Mouse (Mus musculus) spleen, postnatal 14 days (tissue): ENCODE results near the gene Siae.

Experiments used
- DNase-seq, 2 experiments: peaks; one replicate each; pipeline ENCODE4 v3.0.0; 2021 to 2022; ENCODE audit warnings: low spot score in 2 of 2

Gene Siae

DNA sequence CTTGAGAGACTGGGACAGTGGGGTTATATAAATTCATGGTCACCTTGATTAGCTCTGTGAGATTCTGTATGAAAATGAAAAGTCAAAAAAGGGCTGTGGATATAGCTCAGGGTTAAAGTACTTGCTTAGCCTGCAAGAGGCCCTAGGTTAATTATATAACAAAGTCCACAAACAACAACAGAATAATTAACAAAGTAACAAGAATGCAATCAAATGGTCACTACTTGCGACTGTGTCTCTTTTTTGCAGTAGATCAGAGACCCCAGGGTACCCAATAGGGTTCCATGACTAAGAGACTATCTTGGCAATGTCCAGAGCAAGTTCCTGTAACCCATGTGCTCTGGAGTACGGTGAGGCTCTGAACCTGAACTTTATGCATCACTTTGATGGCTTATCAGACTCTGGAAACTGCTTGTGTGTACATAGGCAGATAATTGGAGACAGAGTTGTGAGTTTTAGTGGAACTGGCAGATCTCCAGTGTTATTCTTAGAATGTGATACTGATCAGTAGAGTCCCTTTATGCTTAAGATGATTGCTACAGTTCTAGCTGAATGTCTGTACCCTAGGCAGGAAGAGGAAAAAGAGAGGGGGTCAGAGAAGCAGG lies 13.8 kb downstream of the Siae start:
- DNase-seq: no peak

DNA sequence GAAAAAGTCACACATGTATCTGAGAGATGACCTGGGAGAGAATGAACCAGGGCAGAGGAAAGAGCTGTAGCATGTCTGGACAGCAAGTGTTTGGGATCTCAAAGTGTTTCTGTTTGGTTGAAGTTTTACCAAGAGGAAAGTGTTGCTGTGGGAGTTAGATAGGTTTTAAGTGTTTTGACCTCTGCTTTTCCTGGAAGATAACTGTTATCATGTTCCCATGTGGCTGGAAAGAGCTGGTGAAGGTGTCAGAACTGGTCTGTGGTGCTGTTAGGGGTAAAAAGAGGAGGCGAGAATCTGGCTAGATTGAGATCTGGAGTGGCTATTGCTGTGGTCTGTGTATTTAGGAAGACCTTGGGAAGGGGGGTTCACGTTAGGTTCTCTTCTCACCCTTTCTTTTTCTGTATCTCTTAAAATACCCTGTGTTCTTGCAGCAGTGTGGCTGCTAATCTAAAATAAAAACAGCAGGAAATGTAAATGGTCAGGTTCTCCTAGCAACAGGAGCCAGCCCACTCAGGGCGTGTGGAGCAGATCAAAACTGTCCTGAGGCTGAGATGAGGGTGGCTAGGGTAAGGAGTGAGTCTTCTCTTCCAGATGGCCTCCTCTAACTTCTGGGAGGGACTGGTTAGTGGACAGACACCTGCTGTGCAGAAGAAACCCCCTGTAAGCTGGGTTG lies 16.8 kb downstream of the Siae start:
- DNase-seq: no peak

DNA sequence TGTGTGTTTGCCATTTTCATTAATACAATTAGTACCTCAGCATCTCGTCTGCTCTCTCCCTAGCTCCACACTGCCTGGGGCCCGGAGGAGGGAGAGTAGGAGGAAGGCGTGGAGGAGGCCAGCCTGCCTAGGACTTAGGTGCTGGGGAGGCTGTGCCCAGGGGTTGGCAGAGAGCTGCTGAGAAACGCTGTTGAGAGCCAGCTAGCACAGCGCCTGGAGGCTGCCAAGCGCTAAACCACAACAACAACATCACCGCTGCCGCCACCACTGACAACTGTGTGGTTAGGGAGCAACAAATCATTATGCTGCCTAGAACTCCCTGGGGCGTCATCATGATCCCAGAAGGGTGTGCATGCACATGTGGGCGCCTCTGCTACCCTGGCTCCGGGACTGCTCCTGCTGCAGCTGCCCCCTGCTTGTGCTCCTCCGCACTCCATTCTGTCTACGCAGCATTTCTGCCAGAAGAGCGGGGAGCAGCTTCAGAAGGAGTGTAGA lies 21.0 kb downstream of the Siae start:
- peak in 1 of 2 experiments; percentile 18 for DNase-seq

DNA sequence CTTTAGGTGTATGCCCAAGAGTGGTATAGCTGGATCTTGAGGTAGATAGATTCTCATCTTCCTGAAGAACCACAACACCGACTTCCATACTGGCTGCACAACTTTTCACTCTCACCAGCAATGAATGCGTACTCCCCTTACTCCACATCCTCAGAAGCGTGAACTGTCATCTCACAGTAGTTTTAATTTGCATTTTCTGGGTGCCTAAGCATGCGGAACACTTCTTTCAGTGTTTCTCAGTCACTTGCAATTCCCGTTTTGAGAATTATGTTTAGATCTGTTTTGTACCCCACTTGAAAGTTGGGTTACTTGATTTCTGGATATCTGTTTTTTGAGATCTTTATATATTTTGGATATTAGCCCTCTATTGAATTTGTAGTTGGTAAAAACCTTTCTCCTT lies 28.1 kb downstream of the Siae start:
- no peak for DNase-seq

DNA sequence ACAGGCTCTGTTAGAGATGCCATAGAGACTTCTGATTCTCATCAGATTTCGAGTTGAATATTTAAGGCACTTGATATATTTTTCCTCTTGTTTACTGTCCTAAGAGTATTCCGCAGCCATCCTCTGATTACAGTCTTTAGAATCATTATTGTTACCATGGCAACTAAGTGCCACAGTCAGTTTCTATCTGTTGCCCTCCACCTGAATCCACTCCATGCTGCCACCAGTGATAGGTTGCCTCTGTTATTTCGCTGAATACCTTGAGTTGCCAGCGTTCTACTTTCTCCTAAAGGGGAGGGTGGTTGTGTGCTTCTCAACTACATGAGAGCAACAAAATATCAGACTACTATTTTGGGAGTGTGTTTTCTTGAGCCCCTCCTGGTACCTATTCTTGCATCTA lies 31.2 kb downstream of the Siae start:
- no peak for DNase-seq

DNA sequence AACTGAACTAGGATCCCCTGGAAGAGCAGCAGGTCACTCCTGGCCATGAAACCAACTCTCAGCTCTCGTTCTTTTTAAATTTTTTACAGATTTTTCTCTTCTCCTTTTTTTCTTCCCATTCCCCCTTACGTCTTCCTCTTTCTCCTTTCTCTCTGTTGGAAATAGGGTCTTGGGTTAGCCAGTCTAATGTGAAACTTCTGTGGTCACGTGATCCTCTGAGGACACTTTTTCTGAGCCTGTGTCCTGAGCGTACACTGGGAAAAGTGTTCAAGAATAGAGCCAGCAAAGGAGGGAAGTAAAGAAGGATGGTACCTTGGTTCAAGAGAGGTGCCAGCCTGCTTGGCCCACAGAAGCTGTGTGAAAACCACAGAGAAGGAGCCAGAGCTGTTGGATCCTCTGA lies 34.9 kb downstream of the Siae start:
- DNase-seq: no peak

DNA sequence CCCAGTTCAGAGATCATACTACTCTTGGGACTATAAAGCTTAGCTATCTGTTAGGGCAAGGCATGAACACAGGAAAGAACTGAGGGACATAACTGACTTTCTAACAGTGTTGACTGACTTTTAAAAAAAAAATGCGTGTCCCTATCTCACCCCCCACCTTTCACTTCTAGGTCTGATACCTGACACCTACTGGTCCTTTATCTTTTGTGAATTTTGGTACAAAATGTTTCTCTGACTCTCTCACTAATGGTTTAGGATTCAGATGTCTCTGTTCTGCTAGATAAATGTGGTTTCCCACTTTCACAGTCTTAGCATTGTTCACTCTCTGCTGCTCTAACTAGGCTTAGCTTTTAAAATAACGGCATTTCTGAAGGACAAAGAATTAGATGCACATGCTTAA lies 36.5 kb downstream of the Siae start:
- DNase-seq: no peak

DNA sequence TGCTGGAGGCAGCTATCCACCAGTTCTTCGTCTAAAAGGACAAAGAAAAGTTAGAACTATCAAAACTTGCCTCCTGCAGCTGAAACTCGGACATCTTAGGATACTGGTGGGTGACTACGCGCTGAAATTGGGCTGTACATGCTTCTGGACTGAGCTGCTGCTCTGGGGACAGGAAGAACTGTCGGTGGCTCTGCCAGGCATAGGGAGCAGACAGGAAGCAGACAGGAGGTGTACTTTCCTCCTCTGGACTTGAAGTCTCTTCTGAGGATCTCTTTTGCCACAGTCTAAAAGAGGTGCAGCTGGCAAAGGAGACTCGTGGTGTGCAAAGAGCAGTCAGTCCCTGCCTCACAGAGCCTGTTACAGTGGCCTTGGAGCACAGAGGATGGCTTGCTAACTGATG lies 37.1 kb downstream of the Siae start:
- DNase-seq: no peak

DNA sequence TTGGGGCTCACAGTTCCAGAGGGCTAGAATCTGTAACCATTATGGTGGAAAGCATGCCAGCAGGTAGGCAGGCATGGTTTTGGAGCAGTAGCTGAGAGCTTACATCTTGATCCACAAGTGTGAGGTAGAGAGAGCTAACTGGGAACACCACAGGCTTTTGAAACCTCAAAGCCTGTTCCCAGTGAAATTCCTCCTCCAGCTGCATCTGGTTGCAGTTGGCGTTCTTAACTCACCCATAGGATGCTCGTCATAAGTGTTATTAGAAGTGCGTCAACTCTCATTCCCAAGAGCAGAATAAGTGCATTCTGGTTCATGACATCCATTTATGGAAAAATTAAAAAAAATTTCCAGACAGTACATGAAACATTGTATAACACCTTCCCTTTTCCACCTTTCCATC lies 38.2 kb downstream of the Siae start:
- DNase-seq: no peak

DNA sequence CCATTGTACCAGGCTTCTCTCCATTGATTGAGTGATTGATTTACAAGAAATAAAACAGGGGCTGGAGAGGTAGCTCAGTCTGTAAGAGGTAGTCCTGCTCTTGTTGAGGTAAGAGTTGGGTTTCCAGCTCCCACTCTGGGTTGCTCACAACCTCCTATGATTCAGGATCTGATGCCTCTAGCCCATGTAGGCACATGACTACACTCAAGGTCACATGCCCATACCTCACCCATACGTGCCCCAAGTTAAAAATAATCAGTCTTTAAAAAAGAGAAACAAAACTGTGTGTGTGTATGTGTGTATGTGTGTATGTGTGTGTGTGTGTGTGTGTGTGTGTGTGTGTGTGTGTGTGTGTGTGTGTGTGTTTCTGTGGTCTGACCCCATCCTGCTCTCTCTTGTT lies 40.1 kb downstream of the Siae start:
- no peak for DNase-seq

DNA sequence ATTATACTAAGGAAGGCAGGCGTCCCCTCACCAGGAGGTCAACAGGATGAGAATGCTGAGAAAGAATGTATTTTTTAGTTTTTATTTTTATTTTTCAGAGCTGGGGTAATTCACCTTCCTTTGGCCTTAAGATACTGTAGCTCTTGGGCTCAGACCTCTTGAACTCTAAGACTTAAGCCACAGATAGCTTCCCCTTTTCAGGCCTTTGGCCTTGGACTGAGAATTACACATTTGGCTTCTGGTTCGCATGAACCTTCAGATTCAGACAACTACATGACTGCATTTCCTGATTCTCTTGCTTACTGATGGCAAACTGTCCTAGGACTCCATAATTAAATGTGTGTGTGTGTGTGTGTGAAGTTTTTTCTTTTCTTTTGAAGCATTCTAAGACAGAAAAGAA lies 43.1 kb downstream of the Siae start:
- DNase-seq: no peak

DNA sequence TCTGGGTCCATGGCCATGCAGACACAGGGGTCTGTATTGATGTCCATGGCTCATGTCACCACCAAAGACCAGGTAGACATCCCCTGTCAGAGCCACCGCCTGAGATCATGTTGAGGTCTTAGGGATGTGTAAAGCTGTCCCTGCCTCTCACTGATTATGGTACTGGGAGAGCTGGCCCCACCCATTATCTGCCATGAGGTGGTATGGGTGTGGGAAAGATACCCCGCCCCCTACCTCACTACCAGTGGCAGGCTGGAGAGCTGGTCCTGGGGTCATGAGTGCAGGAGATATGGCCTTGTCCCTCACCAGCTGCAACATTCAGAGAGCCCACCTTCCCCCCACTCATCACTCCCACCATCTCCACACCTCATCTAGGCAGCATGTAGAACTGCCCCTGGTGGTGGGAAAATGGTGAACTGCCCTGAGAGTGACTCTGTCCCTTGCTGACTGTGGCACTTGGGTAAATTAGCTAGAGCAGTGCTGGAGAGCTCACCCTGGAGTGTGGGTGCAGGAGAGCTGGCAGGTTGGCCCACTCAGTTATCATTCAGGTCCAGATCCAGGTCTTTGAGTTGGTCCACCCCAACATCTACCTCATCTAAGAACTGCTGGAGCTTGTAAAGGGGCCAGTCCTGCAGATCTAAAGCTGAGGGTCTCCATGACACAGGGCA lies 45.2 kb downstream of the Siae start:
- no peak for DNase-seq

DNA sequence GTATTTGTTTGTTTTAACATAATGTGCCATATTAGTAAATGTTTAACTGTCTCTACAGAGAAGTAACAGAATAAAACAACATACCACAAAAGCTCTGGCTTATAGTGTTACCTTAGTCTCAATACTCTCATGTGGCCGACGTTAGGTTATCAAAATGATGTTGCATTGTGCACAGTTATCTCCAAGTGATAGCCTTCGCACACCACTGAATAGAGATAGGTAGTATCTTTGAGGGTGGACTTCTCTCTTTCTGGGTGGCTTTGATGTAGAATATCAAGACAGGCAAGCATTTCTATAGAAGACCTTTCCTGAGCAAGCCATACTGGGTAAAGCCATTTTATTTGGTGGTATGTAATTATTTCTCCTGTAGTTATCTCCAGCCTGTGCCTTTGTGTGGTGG lies 49.6 kb downstream of the Siae start:
- no peak for DNase-seq

DNA sequence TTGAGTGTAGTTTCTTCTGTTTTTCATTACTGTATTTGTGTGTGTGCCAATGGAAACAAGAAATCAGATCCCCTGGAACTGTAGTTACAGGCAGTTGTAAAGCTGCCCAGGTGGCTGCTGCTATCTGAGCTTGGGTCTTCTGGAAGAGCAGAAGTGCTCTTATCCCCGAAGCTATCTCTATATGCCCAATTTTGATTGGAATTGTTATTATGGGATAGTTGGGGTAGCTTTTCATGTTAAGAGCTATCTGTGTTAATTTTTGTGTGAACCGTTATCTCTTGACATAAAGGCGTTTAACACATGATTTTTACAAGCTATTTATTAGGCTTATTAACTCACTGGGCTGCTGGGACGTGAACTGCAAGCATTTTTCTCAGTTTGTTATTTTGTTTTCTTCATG lies 54.1 kb downstream of the Siae start:
- DNase-seq: no peak

DNA sequence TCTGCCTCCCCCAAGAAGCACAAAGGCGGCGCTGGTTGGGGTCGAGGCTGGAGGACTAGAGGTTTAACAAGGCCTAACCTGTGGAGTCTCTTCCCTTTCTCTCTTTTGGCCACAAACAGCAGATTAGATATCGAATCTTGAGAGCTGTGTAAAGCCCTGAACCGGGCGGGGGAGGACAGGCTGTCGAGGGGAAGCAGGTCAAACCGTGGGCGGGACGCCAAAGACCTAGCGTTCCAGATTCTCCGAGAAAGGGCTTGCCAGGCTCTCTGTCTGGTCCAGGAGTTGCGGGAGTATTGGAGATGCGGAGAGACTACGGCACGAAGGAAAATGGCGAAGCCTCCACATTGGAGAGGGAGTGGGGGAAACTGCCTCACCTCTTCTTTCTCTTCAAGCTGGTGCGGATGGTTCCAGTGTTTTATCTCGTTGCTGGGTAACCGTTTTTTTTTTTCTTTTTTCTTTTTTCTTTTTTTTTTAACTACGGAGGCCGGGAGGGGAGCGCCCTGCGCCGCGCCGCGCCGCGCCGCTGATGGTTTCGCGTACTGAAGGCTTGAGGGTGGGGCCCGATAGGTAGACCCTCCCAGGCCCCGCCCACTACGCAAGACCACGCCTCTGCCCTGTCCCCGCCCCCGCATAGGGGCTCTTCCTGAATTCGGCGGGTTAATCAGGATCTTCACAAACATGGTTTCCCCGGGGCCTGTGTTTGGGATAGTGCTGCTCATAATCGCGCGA lies 57.8 kb downstream of the Siae start, which contains the start of gene Spa17:
Spa17 (minus strand) TSS at position 541 of the 729 bp plus-strand sequence.
- peak; percentile 80 for DNase-seq

DNA sequence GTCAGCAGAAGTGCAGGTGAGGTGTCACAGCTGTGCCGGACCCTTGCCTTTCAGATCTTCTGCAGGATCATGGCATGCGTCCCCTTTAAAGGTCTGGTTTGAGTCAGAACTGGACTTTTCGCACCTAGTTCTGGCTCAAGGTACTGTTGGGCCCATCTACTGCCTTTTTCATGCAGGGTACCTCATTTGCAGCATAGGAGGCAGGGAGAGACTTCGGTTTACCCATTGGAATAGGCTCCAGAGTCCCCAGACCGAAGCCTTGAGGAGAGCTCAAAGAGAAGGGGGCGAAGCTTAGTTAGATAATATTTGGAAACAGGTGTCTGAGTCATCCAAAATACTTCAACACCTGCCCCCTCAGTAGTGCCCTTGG lies 58.4 kb downstream of the Siae start:
- no peak for DNase-seq

DNA sequence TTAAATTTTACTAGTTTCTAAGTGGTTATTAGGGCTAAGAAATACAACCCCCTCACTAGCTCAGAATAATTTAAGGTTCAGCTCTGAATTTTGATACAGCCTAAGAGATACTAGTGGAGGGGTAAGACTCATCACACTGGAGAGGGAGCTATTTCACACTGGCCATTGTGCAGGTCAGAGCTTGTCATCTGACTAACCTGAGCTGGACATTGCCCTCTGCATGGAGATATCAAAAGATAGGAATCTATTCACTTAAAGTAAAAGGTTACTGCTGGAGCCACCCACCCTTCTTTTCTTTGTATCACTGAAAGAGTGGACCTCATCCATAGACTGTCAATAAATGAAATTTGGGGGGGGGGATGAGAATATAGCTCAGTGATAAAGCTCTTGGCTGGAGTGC lies 58.8 kb downstream of the Siae start:
- DNase-seq: no peak

DNA sequence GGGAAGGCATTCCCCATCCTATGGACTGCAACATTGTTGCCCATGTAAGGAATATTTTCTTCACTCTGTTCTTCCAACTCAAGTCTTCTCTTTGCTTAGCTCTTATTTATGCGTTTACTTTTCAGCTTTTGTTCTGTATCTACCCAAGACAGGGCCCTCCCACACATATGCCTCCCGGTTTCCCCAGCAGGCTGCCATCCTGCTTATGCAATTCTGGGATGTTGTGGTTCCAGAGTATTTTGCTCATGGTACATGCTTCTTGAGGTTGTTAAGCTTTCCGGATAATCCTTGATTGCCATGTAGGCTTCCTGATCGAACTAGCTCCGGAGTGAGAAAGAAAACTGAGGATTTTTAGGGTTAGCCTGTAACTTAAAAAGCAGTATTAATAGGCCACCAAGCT lies 59.7 kb downstream of the Siae start:
- no peak for DNase-seq

DNA sequence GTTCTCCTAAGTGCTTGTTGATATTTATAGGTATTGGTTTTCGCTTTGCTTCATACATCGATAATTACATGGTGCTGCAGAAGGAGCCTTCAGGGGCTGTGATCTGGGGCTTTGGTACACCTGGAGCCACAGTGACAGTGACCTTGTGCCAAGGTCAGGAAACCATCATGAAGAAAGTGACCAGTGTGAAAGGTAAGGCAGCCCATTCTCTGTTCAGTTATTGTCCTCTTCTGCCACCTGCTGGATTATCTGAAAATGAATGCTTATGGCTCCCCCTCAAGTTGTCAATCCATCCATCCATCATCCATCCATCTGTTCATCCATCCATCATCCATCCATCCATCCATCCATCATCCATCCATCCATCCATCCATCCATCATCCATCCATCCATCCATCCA lies 61.3 kb downstream of the Siae start:
- no peak for DNase-seq

DNA sequence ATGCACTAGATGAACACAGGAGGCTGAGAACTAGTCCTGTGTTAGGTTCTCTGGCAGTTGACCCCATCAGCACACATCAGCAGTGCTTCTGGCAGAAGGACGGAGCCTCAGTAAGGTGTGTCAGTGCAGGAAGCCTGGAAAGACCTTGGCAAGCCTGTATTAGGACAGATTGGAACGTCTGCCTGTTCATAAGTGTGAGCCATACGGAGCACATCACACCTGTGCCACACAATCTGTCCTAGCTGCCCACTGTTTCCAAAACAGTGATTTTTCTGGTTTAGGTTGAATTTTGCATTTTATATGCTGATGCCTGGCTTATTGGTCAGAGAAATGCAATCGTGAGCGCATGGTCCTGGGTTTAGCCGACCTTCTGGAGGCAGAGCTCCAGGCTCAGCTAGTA lies 65.8 kb downstream of the Siae start:
- no peak for DNase-seq

DNA sequence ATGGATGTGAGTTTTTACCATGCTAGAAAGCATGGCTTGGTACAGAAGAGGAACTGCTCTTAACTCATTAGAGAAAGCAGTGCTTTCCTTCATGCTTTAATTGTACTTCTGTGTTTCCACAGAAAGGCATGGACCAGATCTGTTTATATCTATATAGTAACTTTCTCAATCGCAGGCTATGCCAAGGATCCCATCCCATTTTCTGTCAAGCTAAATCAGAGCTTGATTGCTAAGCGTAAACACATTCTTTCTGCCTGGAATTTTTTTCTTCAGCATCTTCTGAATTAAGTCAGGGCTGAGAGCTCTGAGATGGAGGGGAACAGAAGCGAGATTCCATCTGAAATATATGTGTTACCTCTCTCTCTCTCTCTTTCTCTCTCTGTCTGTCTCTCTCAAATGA lies 68.5 kb downstream of the Siae start:
- DNase-seq: no peak

DNA sequence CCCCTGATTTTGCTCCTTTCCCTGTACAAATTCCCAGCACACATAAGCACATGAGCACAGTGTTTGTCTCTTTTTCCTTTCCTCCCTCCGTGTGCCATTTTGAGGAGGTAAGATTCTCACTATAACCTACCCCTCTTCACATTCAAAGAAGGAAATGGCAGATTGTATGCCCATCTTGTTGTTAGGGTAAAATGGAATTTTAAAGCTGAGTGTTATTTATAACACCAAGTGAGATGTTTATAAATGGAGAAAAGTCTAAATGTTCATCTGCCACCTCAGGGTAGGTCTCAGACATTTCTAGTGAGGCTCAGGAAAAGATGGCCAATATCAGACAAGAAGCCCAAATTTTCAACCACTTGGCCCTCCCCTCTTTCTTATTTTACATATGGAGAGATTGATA lies 69.0 kb downstream of the Siae start:
- no peak for DNase-seq

DNA sequence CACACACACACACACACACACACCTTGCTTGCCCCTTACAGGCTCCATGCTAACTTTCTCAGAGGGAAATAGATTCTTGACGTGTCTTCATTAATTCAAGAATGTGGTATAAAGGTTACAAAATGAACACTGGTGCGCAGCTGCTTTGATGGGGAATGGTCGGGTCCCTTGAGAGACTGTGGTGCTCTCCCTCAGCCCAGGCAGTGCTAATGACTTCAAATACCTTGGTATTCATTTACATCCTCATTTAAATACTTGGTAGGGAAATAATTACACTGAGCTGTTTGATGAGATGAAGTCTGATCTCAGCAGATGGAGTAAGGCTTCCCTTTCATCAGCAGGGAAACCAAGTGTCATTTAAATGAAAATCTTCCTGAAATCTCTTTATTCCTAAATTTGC lies 69.6 kb downstream of the Siae start:
- no peak for DNase-seq
